Mouse (Mus musculus) intestine, postnatal 0 days (tissue): ENCODE measurements around the gene Mgst3. TPM values are rescaled to one million over a fixed set of nuclear protein-coding genes. Genes with fewer than 3 reads are reported as not detected.
"Not testable (repeated sequence)": the region's sequence is repeated elsewhere in the genome, so short reads cannot be mapped to it uniquely, and the experiment has no call there.

ENCODE experiments used
- ATAC-seq: fragments of 200-750 bp; cut with Nextera tagmentation; 2 replicates; pipeline ENCODE4 v1.8.0; 2017; ENCODE audit warnings: mild to moderate bottlenecking, moderate TSS enrichment, moderate library complexity
- H3K27ac ChIP-seq: fragments of 300-500 bp; sonication (generic); 2 replicates; pipeline ENCODE4 v1.5.1; 2014; ENCODE audit warnings: mild to moderate bottlenecking, low read depth, low read length, moderate library complexity
- H3K27me3 ChIP-seq: fragments of 300-500 bp; sonication (generic); replicated peaks from 2 replicates; pipeline ENCODE4 v1.6.1; 2014; ENCODE audit warnings: low read length, mixed read lengths; ENCODE audit not compliant: control insufficient read depth, insufficient read depth
- H3K36me3 ChIP-seq: fragments of 300-500 bp; sonication (generic); 2 replicates; pipeline ENCODE4 v1.6.1; 2014; ENCODE audit warnings: mild to moderate bottlenecking, moderate library complexity; ENCODE audit not compliant: control insufficient read depth, insufficient read depth
- H3K4me1 ChIP-seq: fragments of 300-500 bp; sonication (generic); replicated peaks from 2 replicates; pipeline ENCODE4 v1.6.1; 2014; ENCODE audit warnings: antibody characterized with exemption, low read length, mixed read lengths; ENCODE audit not compliant: control insufficient read depth, insufficient read depth
- H3K4me2 ChIP-seq: fragments of 300-500 bp; sonication (generic); replicated peaks from 2 replicates; pipeline ENCODE4 v1.6.1; 2014; ENCODE audit warnings: low read depth, mild to moderate bottlenecking, moderate library complexity
- H3K4me3 ChIP-seq: fragments of 300-500 bp; sonication (generic); 2 replicates; pipeline ENCODE4 v1.5.1; 2014; ENCODE audit warnings: low read depth, low read length
- H3K9ac ChIP-seq: fragments of 300-500 bp; sonication (generic); 2 replicates; pipeline ENCODE4 v1.6.1; 2014; ENCODE audit warnings: mild to moderate bottlenecking, low read depth, low read length
- H3K9me3 ChIP-seq: fragments of 300-500 bp; sonication (generic); 2 replicates; pipeline ENCODE4 v1.6.1; 2016; ENCODE audit warnings: mixed run types; ENCODE audit not compliant: control insufficient read depth
- CTCF ChIP-seq: sonication (generic); IDR thresholded peaks from 2 replicates; pipeline ENCODE4 v1.5.1; 2016; ENCODE audit warnings: low read depth, mild to moderate bottlenecking, control low read depth, antibody characterized with exemption, moderate library complexity
- WGBS: fragments of 180-500 bp; shearing (Covaris S2); extraction: QIAGEN DNeasy Blood & Tissue Kit; methylation state at CpG from one replicate; pipeline ENCODE4 v1.1.7; 2014; 5-methylcytosine and 5-hydroxymethylcytosine counted together
- polyA plus RNA-seq: library from polyadenylated mRNA; unstranded; fragments of >200 nt; fragmentation: Nextera tagmentation; extraction: Ambion mirVana; gene quantifications from 2 replicates; pipeline ENCODE4 v1.2.1, GENCODE M21; 2015

Mgst3 gene
- polyA plus RNA-seq, 1 experiment from 2014 or later: 323 TPM

GRCm38 (mm10) chr1:167349815-167350596, 43.6 kb downstream of the Mgst3 start, which contains the start of gene Aldh9a1:
TSS of gene Aldh9a1 (plus strand) at chr1:167349991.
- ATAC-seq: peak; percentile 94
- no peaks in the 10 kb centered on the region for H3K9me3 ChIP-seq
- peaks cover 8% of the 10 kb centered on the region for H3K36me3 ChIP-seq
- H3K27ac ChIP-seq: peak within 1 kb of the TSS; percentile 96
- peak within 1 kb of the TSS; percentile 84 for H3K4me2 ChIP-seq
- 0 out of 2 replicates have a peak, but pooled peaks have one; percentile 9 for TF ChIP-seq CTCF
- no peaks in the 10 kb centered on the region for H3K4me1 ChIP-seq
- H3K9ac ChIP-seq: peak within 1 kb of the TSS; percentile 74
- whole genome bisulfite sequencing: under 1% methylated on average over 55 of the region's 55 CpGs
- H3K27me3 ChIP-seq: no peaks in the 10 kb centered on the region
- H3K4me3 ChIP-seq: peak within 1 kb of the TSS; percentile 70

- not testable (repeated sequence) for H3K27me3 ChIP-seq, H3K4me3 ChIP-seq, H3K36me3 ChIP-seq, H3K4me1 ChIP-seq, ATAC-seq, H3K9ac ChIP-seq, H3K9me3 ChIP-seq
- WGBS: 48% methylated on average over 3 of the region's 3 CpGs
- peak overlapping the region; percentile 96 for H3K27ac ChIP-seq
- peak overlapping the region; percentile 84; the same call in 1 of the 2 replicates for H3K4me2 ChIP-seq
Observed at GRCm38 (mm10) chr1:167349206-167349605, 44.4 kb downstream of the Mgst3 start.

GRCm38 (mm10) chr1:167345994-167346520, 47.6 kb downstream of the Mgst3 start:
- not testable (repeated sequence) for ATAC-seq, H3K27me3 ChIP-seq, H3K4me1 ChIP-seq, H3K9me3 ChIP-seq, H3K4me2 ChIP-seq, H3K9ac ChIP-seq, H3K4me3 ChIP-seq, H3K27ac ChIP-seq, H3K36me3 ChIP-seq
- WGBS: 70% methylated on average over 10 of the region's 10 CpGs

GRCm38 (mm10) chr1:167342831-167343230, 50.8 kb downstream of the Mgst3 start:
- Histone ChIP-seq H3K9me3 (no peaks in the 10 kb centered on the region), H3K4me3 (no peak overlapping the region), H3K9ac (no peak overlapping the region), H3K36me3 (no peaks in the 10 kb centered on the region), H3K27me3 (0 out of 2 replicates have a peak, but pooled peaks cover 2% of the 10 kb centered on the region), H3K27ac (no peak overlapping the region), H3K4me2 (no peak overlapping the region), H3K4me1 (no peaks in the 10 kb centered on the region)
- peak; percentile 36 for TF ChIP-seq CTCF
- ATAC-seq: no peak
- 87% methylated on average over 10 of the region's 10 CpGs for WGBS

GRCm38 (mm10) chr1:167340910-167341528, 52.6 kb downstream of the Mgst3 start:
- no peak for ATAC-seq
- Histone ChIP-seq H3K4me2 (no peak overlapping the region), H3K9ac (no peak overlapping the region), H3K9me3 (no peaks in the 10 kb centered on the region), H3K4me3 (no peak overlapping the region), H3K27ac (no peak overlapping the region), H3K4me1 (no peaks in the 10 kb centered on the region), H3K27me3 (0 out of 2 replicates have a peak, but pooled peaks cover 2% of the 10 kb centered on the region), H3K36me3 (no peaks in the 10 kb centered on the region)
- 97% methylated on average over 3 of the region's 3 CpGs for WGBS
- TF ChIP-seq CTCF: 0 out of 2 replicates have a peak, but pooled peaks have one; percentile 1

- Histone ChIP-seq H3K27ac (no peak overlapping the region), H3K9ac (no peak overlapping the region), H3K4me2 (peak overlapping the region; percentile 83), H3K27me3 (0 out of 2 replicates have a peak, but pooled peaks cover 2% of the 10 kb centered on the region), H3K36me3 (no peaks in the 10 kb centered on the region), H3K4me3 (peak overlapping the region; percentile 42), H3K9me3 (no peaks in the 10 kb centered on the region), H3K4me1 (no peaks in the 10 kb centered on the region)
- ATAC-seq: peak; percentile 91
- no peak for TF ChIP-seq CTCF
- WGBS: 5% methylated on average over 47 of the region's 47 CpGs
Observed at GRCm38 (mm10) chr1:167340111-167340787, 53.4 kb downstream of the Mgst3 start.
